Mouse (Mus musculus) ES-Bruce4 (cell line): ENCODE data around the gene Erich6. TPM values are rescaled to one million over a fixed set of nuclear protein-coding genes. Genes with fewer than 3 reads are reported as not detected.

Source experiments
- H3K27ac ChIP-seq: 2 replicates; pipeline ENCODE4 v1.5.1; 2012; ENCODE audit warnings: low read length, inconsistent platforms; ENCODE audit not compliant: insufficient read depth
- H3K27me3 ChIP-seq: 2 replicates; pipeline ENCODE4 v1.6.1; 2012; ENCODE audit warnings: mild to moderate bottlenecking, low read length, inconsistent platforms; ENCODE audit not compliant: control insufficient read depth, poor library complexity, insufficient read depth, severe bottlenecking
- H3K36me3 ChIP-seq: 2 replicates; pipeline ENCODE4 v1.6.1; 2012; ENCODE audit warnings: inconsistent platforms, mild to moderate bottlenecking, low read length, moderate library complexity; ENCODE audit not compliant: control insufficient read depth, poor library complexity, insufficient read depth, severe bottlenecking
- H3K4me1 ChIP-seq: one replicate; pipeline ENCODE4 v1.8.1; 2011; ENCODE audit warnings: low read length; ENCODE audit not compliant: control insufficient read depth, insufficient read depth
- H3K4me3 ChIP-seq: 2 replicates; pipeline ENCODE4 v1.5.1; 2011; ENCODE audit warnings: low read depth, mild to moderate bottlenecking, low read length
- H3K9ac ChIP-seq: 2 replicates; pipeline ENCODE4 v1.6.1; 2012; ENCODE audit warnings: low read depth, mild to moderate bottlenecking, inconsistent platforms; ENCODE audit not compliant: poor library complexity, severe bottlenecking
- H3K9me3 ChIP-seq: replicated peaks from 2 replicates; pipeline ENCODE4 v1.6.1; 2012; ENCODE audit warnings: mild to moderate bottlenecking, low read length, inconsistent platforms; ENCODE audit not compliant: control insufficient read depth, poor library complexity, insufficient read depth, severe bottlenecking
- CTCF ChIP-seq: IDR thresholded peaks from one replicate; pipeline ENCODE4 v1.8.1; 2011; ENCODE audit warnings: low read depth, low read length
- EP300 ChIP-seq: IDR thresholded peaks from 2 replicates; pipeline ENCODE4 v1.6.1; 2011; ENCODE audit warnings: low read depth, low read length; ENCODE audit not compliant: insufficient read depth
- POLR2A ChIP-seq: IDR thresholded peaks from one replicate; pipeline ENCODE4 v1.8.1; 2011; ENCODE audit warnings: low read length; ENCODE audit not compliant: insufficient read depth
- polyA plus RNA-seq: library from polyadenylated mRNA; stranded (reverse); fragments of >200 nt; gene quantifications from 2 replicates; pipeline ENCODE4 v1.2.4, GENCODE M21; 2011; ENCODE audit warnings: low read depth; ENCODE audit not compliant: missing spikeins, insufficient read depth, insufficient read length

Erich6 gene
- polyA plus RNA-seq, 1 experiment: not detected

- TF ChIP-seq EP300 (peak; percentile 66; the same call in 1 of the 2 replicates), CTCF (no peak), POLR2A (no peak)
- Histone ChIP-seq H3K4me3 (no peak overlapping the region), H3K9me3 (no peaks in the 10 kb centered on the region), H3K4me1 (peaks cover 4% of the 10 kb centered on the region), H3K36me3 (no peaks in the 10 kb centered on the region), H3K9ac (no peak overlapping the region), H3K27me3 (no peaks in the 10 kb centered on the region), H3K27ac (no peak overlapping the region)
These were observed 35.6 kb upstream of the Erich6 start for GRCm38 (mm10) chr3:58672481-58673183.

DNA sequence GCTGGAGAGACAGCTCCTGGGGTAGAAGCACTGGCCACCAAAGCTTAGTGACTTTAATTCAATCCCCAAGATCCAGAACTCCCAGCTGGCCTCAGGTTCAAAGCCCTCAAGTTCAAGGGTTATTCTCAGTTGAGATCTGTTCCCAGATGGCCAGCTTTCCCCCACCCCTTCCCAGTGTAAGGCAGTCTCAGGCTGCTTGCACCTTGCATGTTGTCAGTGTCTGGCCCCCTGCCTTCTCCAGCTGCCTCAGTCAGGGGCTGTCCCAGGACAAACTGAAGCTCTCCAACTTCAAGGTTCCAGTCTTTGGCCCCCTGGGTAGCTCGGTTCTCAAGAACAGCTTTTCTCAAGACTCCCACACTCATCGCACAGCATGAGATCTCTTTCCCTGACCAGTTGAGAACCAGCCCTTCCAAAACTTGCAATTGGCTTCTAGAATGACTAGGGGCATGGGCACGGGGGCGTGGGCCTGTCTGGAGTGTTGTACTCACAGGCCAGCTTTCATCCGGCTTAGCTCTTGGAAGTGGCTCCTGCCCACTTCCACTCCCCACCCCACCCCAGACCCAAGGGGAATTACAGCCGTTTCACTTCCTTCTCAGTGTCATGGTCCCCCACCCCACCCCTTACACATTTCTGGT is 34.7 kb upstream of the Erich6 start:
- Histone ChIP-seq H3K27ac (no peak overlapping the region), H3K4me1 (peaks cover 4% of the 10 kb centered on the region), H3K9me3 (no peaks in the 10 kb centered on the region), H3K4me3 (no peak overlapping the region), H3K9ac (no peak overlapping the region), H3K27me3 (no peaks in the 10 kb centered on the region), H3K36me3 (no peaks in the 10 kb centered on the region)
- TF ChIP-seq POLR2A (no peak), EP300 (no peak), CTCF (no peak)

- TF ChIP-seq EP300: no peak
- no peak for TF ChIP-seq CTCF
- TF ChIP-seq POLR2A: no peak
- Histone ChIP-seq H3K9ac (no peak overlapping the region), H3K4me1 (no peaks in the 10 kb centered on the region), H3K4me3 (no peak overlapping the region), H3K27me3 (no peaks in the 10 kb centered on the region), H3K36me3 (no peaks in the 10 kb centered on the region), H3K9me3 (peaks cover 2% of the 10 kb centered on the region; the same call in 1 of the 2 replicates), H3K27ac (no peak overlapping the region)
These were observed 27.0 kb upstream of the Erich6 start for GRCm38 (mm10) chr3:58663970-58664369.

DNA sequence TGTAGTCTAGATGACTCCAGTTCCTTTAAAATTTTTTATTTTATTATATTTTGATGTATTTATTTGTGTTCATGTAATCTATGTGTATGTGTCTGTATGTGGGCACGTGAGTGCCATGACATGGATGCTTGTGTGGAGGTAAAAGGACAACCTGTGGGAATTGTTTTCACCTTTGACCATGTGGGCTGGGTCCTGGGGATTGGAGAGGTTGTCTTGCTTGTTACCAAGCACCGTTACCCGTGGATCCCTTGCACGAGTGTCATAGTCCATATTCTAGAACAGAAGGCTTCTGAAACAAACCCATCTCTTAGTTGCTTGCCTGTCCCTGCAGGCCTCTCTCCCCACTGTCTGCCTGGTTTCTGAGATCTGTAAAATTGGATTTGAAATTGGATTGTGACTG is 23.6 kb upstream of the Erich6 start:
- TF ChIP-seq EP300: no peak
- TF ChIP-seq CTCF: no peak
- TF ChIP-seq POLR2A: no peak
- H3K9me3 ChIP-seq: no peaks in the 10 kb centered on the region; the same call in 1 of the 2 replicates
- H3K9ac ChIP-seq: no peak overlapping the region
- H3K4me3 ChIP-seq: no peak overlapping the region
- H3K4me1 ChIP-seq: no peaks in the 10 kb centered on the region
- H3K27ac ChIP-seq: no peak overlapping the region
- H3K27me3 ChIP-seq: no peaks in the 10 kb centered on the region
- H3K36me3 ChIP-seq: no peaks in the 10 kb centered on the region

DNA sequence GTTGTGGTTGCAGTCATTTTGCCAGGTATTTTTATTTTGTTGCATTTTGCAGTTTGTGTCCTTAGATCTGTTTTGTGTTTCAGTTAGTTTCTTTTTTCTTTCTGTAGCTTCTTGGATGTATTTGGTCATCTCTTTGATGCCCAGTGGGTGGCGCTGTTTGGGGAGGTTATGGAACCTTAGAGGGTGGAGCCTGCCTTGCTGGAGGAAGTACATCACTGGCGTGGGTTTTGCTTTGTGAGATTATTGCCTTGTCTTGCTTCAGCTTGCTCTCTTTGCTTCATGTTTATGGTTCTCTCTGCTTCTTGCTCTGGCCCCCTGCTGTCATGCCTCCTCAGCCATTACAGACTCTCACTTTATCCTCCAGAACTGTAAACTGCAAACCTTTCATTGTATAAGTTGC is 20.3 kb upstream of the Erich6 start:
- no peaks in the 10 kb centered on the region for H3K36me3 ChIP-seq
- no peaks in the 10 kb centered on the region; the same call in 1 of the 2 replicates for H3K9me3 ChIP-seq
- no peak overlapping the region for H3K27ac ChIP-seq
- H3K27me3 ChIP-seq: no peaks in the 10 kb centered on the region
- H3K4me1 ChIP-seq: no peaks in the 10 kb centered on the region
- peak; percentile 53 for TF ChIP-seq CTCF
- TF ChIP-seq POLR2A: no peak
- TF ChIP-seq EP300: no peak
- H3K4me3 ChIP-seq: no peak overlapping the region
- H3K9ac ChIP-seq: no peak overlapping the region
